8 mouse cellular contexts compared by ENCODE assay signal in genomic region chr7:92741152-92741860, GRCm38 (mm10). TPM values are rescaled to one million over a fixed set of nuclear protein-coding genes. Genes with fewer than 3 reads are reported as not detected.
DNase-seq lines count a peak whose midpoint lies in the region; ATAC-seq and TF ChIP-seq lines count a peak whose summit lies in the region.

TSS of gene Rab30 (plus strand) at chr7:92741603.

- H3K4me2 ChIP-seq in heart, embryonic 15.5 days, result peak within 1 kb of the TSS; percentile 87
- peak within 1 kb of the TSS; percentile 92 for H3K4me2 ChIP-seq in liver, embryonic 14.5 days (ENCODE audit: low read depth)
- peak within 1 kb of the TSS; percentile 61 for H3K4me2 ChIP-seq in neural tube, embryonic 11.5 days (ENCODE audit: low read depth)
- H3K4me2 ChIP-seq in stomach, postnatal 0 days (replicated peaks; ENCODE audit: low read depth), result peak within 1 kb of the TSS; percentile 81

- peak within 1 kb of the TSS; percentile 89 for H3K4me3 ChIP-seq in forebrain, embryonic 10.5 days
- peak within 1 kb of the TSS; percentile 85 for H3K4me3 ChIP-seq in heart, embryonic 15.5 days
- peak within 1 kb of the TSS; percentile 94 to 95 for H3K4me3 ChIP-seq in liver, embryonic 14.5 days (ENCODE audit: insufficient read depth in 1 of 2, low read depth in 2 of 2, low read length in 2 of 2)
- peak within 1 kb of the TSS; percentile 84 for H3K4me3 ChIP-seq in neural tube, embryonic 11.5 days (ENCODE audit: low read depth, low read length)
- H3K4me3 ChIP-seq in stomach, postnatal 0 days (ENCODE audit: low read depth, low read length), result peak within 1 kb of the TSS; percentile 82

- no peaks in the 10 kb centered on the region for H3K9me3 ChIP-seq in forebrain, embryonic 10.5 days
- H3K9me3 ChIP-seq in heart, embryonic 15.5 days (replicated peaks), result no peaks in the 10 kb centered on the region
- no peaks in the 10 kb centered on the region for H3K9me3 ChIP-seq in liver, embryonic 14.5 days (ENCODE audit: control insufficient read depth, low read length)
- H3K9me3 ChIP-seq in neural tube, embryonic 11.5 days (ENCODE audit: control insufficient read depth, low read length), result no peaks in the 10 kb centered on the region
- no peaks in the 10 kb centered on the region for H3K9me3 ChIP-seq in stomach, postnatal 0 days (ENCODE audit: control insufficient read depth, low read length)

- peaks cover 35% of the 10 kb centered on the region for H3K36me3 ChIP-seq in forebrain, embryonic 10.5 days (replicated peaks)
- peaks cover 13% of the 10 kb centered on the region for H3K36me3 ChIP-seq in heart, embryonic 15.5 days
- peaks cover 20% of the 10 kb centered on the region for H3K36me3 ChIP-seq in liver, embryonic 14.5 days (replicated peaks; ENCODE audit: control insufficient read depth, insufficient read depth, low read depth)
- peaks cover 2% of the 10 kb centered on the region; the same call in 1 of the 2 replicates for H3K36me3 ChIP-seq in neural tube, embryonic 11.5 days (ENCODE audit: control insufficient read depth, insufficient read depth, low read length)
- H3K36me3 ChIP-seq in stomach, postnatal 0 days (ENCODE audit: control insufficient read depth, insufficient read depth, low read length), result no peaks in the 10 kb centered on the region

- under 1% methylated on average over 38 of the region's 38 CpGs for whole genome bisulfite sequencing in forebrain, embryonic 10.5 days
- WGBS in heart, embryonic 15.5 days, result under 1% methylated on average over 38 of the region's 38 CpGs
- under 1% methylated on average over 38 of the region's 38 CpGs for WGBS in liver, embryonic 14.5 days (ENCODE audit: insufficient replicate concordance)
- under 1% methylated on average over 37 of the region's 38 CpGs for WGBS in neural tube, embryonic 11.5 days
- under 1% methylated on average over 38 of the region's 38 CpGs for WGBS in stomach, postnatal 0 days

- H3K4me1 ChIP-seq in forebrain, embryonic 10.5 days, result peaks cover 50% of the 10 kb centered on the region
- H3K4me1 ChIP-seq in heart, embryonic 15.5 days (replicated peaks), result peaks cover 22% of the 10 kb centered on the region
- H3K4me1 ChIP-seq in liver, embryonic 14.5 days (replicated peaks; ENCODE audit: control insufficient read depth in 2 of 2, insufficient read depth in 2 of 2, low read length in 1 of 2), result peaks cover 22 to 23% of the 10 kb centered on the region in 2 experiments
- peaks cover 18% of the 10 kb centered on the region for H3K4me1 ChIP-seq in neural tube, embryonic 11.5 days (ENCODE audit: control insufficient read depth, insufficient read depth, low read length)
- no peaks in the 10 kb centered on the region for H3K4me1 ChIP-seq in stomach, postnatal 0 days (replicated peaks; ENCODE audit: control insufficient read depth, insufficient read depth)

- no peak for TF ChIP-seq EP300 in liver, embryonic 14.5 days (IDR thresholded peaks at IDR 0.05; ENCODE audit: low read depth)
- TF ChIP-seq EP300 in stomach, postnatal 0 days (optimal IDR thresholded peaks at IDR 0.05), result no peak

- no peak for TF ChIP-seq CTCF in liver, embryonic 14.5 days (IDR thresholded peaks at IDR 0.05; ENCODE audit: low read depth)
- TF ChIP-seq CTCF in stomach, postnatal 0 days (IDR thresholded peaks at IDR 0.05; ENCODE audit: low read depth), result peak; percentile 44

- peak; percentile 100 for ATAC-seq in heart, embryonic 15.5 days (replicated peaks; ENCODE audit: insufficient number of reproducible peaks, insufficient read depth, low FRiP score, low read depth)
- ATAC-seq in liver, embryonic 14.5 days (ENCODE audit: insufficient read depth), result peak; percentile 98
- peak; percentile 99 for ATAC-seq in neural tube, embryonic 11.5 days (ENCODE audit: insufficient read depth, low FRiP score, low TSS enrichment)
- ATAC-seq in stomach, postnatal 0 days (ENCODE audit: low FRiP score, low TSS enrichment), result peak; percentile 100

- peak; percentile 83 to 84 for DNase-seq in CD8-positive naive resting alpha-beta T cell, adult 2 months (ENCODE audit: low read depth in 2 of 2, low spot score in 2 of 2)
- peak; percentile 88 for DNase-seq in c-Kit-positive CD71-negative TER-119-negative erythroid progenitor cells, embryonic 14.5 days (ENCODE audit: low read depth)
- DNase-seq in forebrain, embryonic 10.5 days (ENCODE audit: extremely low spot score, low spot score), result peak; percentile 96
- peak; percentile 95 to 98 for DNase-seq in kidney, postnatal 25 days
- DNase-seq in liver, embryonic 14.5 days (ENCODE audit: low read depth in 3 of 3, low spot score in 3 of 3), result peak; percentile 98 to 99 (median 98)
- DNase-seq in neural tube, embryonic 11.5 days (ENCODE audit: low spot score), result peak; percentile 96
- DNase-seq in stomach, postnatal 0 days (ENCODE audit: low spot score), result peak; percentile 95

- peaks cover 16% of the 10 kb centered on the region; the same call in 1 of the 2 replicates for H3K27me3 ChIP-seq in forebrain, embryonic 10.5 days (ENCODE audit: poor library complexity, severe bottlenecking)
- H3K27me3 ChIP-seq in heart, embryonic 15.5 days, result no peaks in the 10 kb centered on the region
- no peaks in the 10 kb centered on the region; the same call in 1 of the 2 replicates for H3K27me3 ChIP-seq in liver, embryonic 14.5 days (ENCODE audit: control insufficient read depth, insufficient read depth, low read length)
- H3K27me3 ChIP-seq in neural tube, embryonic 11.5 days (ENCODE audit: control insufficient read depth, insufficient read depth, low read length), result no peaks in the 10 kb centered on the region
- H3K27me3 ChIP-seq in stomach, postnatal 0 days (ENCODE audit: control insufficient read depth, insufficient read depth, low read length), result no peaks in the 10 kb centered on the region

- peak within 1 kb of the TSS; percentile 94 for H3K9ac ChIP-seq in heart, embryonic 15.5 days
- H3K9ac ChIP-seq in liver, embryonic 14.5 days (replicated peaks), result peak within 1 kb of the TSS; percentile 99
- peak within 1 kb of the TSS; percentile 99 for H3K9ac ChIP-seq in neural tube, embryonic 11.5 days (ENCODE audit: low read length)
- peak within 1 kb of the TSS; percentile 92 for H3K9ac ChIP-seq in stomach, postnatal 0 days (ENCODE audit: low read length)

- H3K27ac ChIP-seq in forebrain, embryonic 10.5 days, result peak within 1 kb of the TSS; percentile 99
- peak within 1 kb of the TSS; percentile 93 for H3K27ac ChIP-seq in heart, embryonic 15.5 days
- H3K27ac ChIP-seq in liver, embryonic 14.5 days, result peak within 1 kb of the TSS; percentile 90
- peak within 1 kb of the TSS; percentile 95 for H3K27ac ChIP-seq in neural tube, embryonic 11.5 days (ENCODE audit: low read depth, low read length)
- H3K27ac ChIP-seq in stomach, postnatal 0 days (replicated peaks), result peak within 1 kb of the TSS; percentile 95

RNA-seq across cellular contexts. Expression of gene Rab30, which starts in this region (rescaled TPM):
- 12.2 and 15.6 TPM in 2 replicates for polyA plus RNA-seq in forebrain, embryonic 10.5 days (2016; fragmentation: Nextera tagmentation; extraction: Ambion mirVana)
- 8.3 and 10.4 TPM in 2 replicates for polyA plus RNA-seq in heart, embryonic 15.5 days (2015; fragmentation: Nextera tagmentation; extraction: Ambion mirVana)
- 1.0 and 1.9 TPM in 2 replicates for polyA plus RNA-seq in liver, embryonic 14.5 days (2012; rRNA removed)
- polyA plus RNA-seq in liver, embryonic 14.5 days (2014; fragmentation: Nextera tagmentation; extraction: Ambion mirVana), result 6.8 and 7.6 TPM in 2 replicates
- polyA plus RNA-seq in neural tube, embryonic 11.5 days (2014; fragmentation: Nextera tagmentation; extraction: Ambion mirVana), result 24.3 and 25.5 TPM in 2 replicates
- polyA plus RNA-seq in stomach, postnatal 0 days (2015; fragmentation: Nextera tagmentation; extraction: Ambion mirVana), result 12.1 and 13.3 TPM in 2 replicates

Comparison
In these comparisons a context has a peak if more than half of its experiments do, and no peak if none do; other contexts are left out.
1. Peak in every context shown above with its lines: DNase-seq, ATAC-seq, H3K4me3 ChIP-seq and H3K27ac ChIP-seq.